ENCODE assay signal across 15 mouse cellular contexts in the genomic region with DNA sequence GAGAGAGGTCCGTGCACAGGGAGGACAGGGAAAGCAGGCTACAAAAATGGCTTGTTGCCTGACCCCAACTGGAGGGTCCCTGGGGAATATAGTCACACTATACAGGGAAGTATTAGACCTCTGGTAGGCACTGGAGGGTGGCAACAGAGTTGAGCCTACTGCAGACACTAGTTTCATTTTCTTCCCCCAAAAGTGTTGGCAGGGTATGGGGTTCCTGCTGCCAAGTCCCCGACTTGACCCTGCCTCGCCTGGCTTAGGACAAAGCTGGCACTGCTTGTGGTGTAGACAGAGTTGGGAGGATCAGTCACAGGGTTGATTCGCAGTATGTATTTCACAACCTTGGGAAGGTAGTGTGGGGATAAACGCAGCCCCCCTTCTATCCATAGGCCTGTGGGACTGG.
DNase-seq lines count a peak whose midpoint lies in the region; TF ChIP-seq lines count a peak whose summit lies in the region.
"Had no signal": no experiment of that assay in that cellular context is flagged by ENCODE, and none has a peak within 500 bp of the region (broad histone marks: within the 10 kb centered on the region; RNA-seq: fewer than 3 reads in every experiment).

No protein-coding gene starts in this region.

- TF ChIP-seq CTCF in layer of hippocampus, adult 2 months (conservative IDR thresholded peaks at IDR 0.05) = no peak

- H3K4me3 ChIP-seq in layer of hippocampus, adult 2 months = no peak overlapping the region
- H3K4me3 ChIP-seq: embryonic facial prominence, embryonic 10.5 days; forebrain, embryonic 13.5 days; gastrocnemius, adult 2 months; heart, embryonic 13.5 days; hindbrain, embryonic 15.5 days had no signal

- H3K27ac ChIP-seq in layer of hippocampus, adult 2 months = no peak overlapping the region
- H3K27ac ChIP-seq: embryonic facial prominence, embryonic 10.5 days; forebrain, embryonic 13.5 days; gastrocnemius, adult 2 months; heart, embryonic 13.5 days; hindbrain, embryonic 15.5 days had no signal

- DNase-seq in adrenal gland, postnatal 10 days = peak; percentile 44
- no peak for DNase-seq in adrenal gland, postnatal 4 days (ENCODE audit: low spot score in 2 of 2)
- DNase-seq in layer of hippocampus, postnatal 10 days (ENCODE audit: low spot score in 2 of 2) = peak; percentile 12 to 27
- no peak for DNase-seq in layer of hippocampus, adult 2 months (ENCODE audit: low spot score in 2 of 2)
- DNase-seq in ovary, postnatal 14 days (ENCODE audit: low spot score) = peak; percentile 4
- DNase-seq in ovary, adult 18-20 months (ENCODE audit: low spot score) = no peak
- DNase-seq: cerebellum, adult 18-20 months; gastrocnemius, adult 2 months; gastrocnemius, postnatal 25 days; heart, adult 11 months; heart, postnatal 36 days had no signal

Comparison
In these comparisons a context has a peak if more than half of its experiments do, and no peak if none do; other contexts are left out.
1. DNase-seq: peak in adrenal gland, postnatal 10 days (single experiment), layer of hippocampus, postnatal 10 days (2 of 2) and ovary, postnatal 14 days (single experiment); none in adrenal gland, postnatal 4 days (0 of 2), layer of hippocampus, adult 2 months (0 of 2) and ovary, adult 18-20 months (single experiment).